Mouse (Mus musculus): ENCODE data around the gene Stx4a.

Stx4a gene

GRCm38 (mm10) chr7:127895442-127895841, 71.3 kb downstream of the Stx4a start, which contains the start of the genes Gm21974 and Vkorc1:
Gm21974 (minus strand) TSS chr7:127895454.
Vkorc1 (minus strand) TSS chr7:127895617.
- ChIA-PET CTCF (interaction anchor here (0.5 to 3.4 kb wide), 22 partner anchors 8 to 715 kb away, joined by 3 to 23 read pairs (median 5); partner anchors contain the start of genes Bckdk (in 2 of the 4), Zfp668 (in 2 of the 4), 9130023H24Rik (in 1 of the 4) and Armc5 (in 1 of the 4)), POLR2A (interaction anchor here (0.7 to 5.5 kb wide), 61 partner anchors 8 to 566 kb away, joined by 3 to 40 read pairs (median 4); partner anchors contain the start of genes Zfp646 (in 4 of the 4), Kat8 (in 3 of the 4), Zfp668 (in 3 of the 4) and Bckdk (in 2 of the 4))

- POLR2A ChIA-PET = interaction anchor here (0.7 to 5.5 kb wide), 61 partner anchors 8 to 566 kb away, joined by 3 to 40 read pairs (median 4); partner anchors contain the start of genes Zfp646 (in 4 of the 4), Kat8 (in 3 of the 4), Zfp668 (in 3 of the 4) and Bckdk (in 2 of the 4)
- CTCF ChIA-PET = interaction anchor here (0.6 to 3.4 kb wide), 20 partner anchors 8 to 715 kb away, joined by 3 to 23 read pairs (median 4); partner anchors contain the start of genes Bckdk (in 2 of the 4), Zfp668 (in 2 of the 4), 9130023H24Rik (in 1 of the 4) and Armc5 (in 1 of the 4)
Observed at GRCm38 (mm10) chr7:127895891-127896290, 71.8 kb downstream of the Stx4a start.

- CTCF ChIA-PET = interaction anchor here in 3 of 4 experiments (0.6 to 3.4 kb wide), 8 partner anchors 9 to 221 kb away, joined by 3 to 23 read pairs (median 5); partner anchors contain the start of genes Zfp646 (in 1 of the 3) and Zfp668 (in 1 of the 3)
- POLR2A ChIA-PET = interaction anchor here (0.6 to 5.5 kb wide), 31 partner anchors 8 to 119 kb away, joined by 3 to 40 read pairs (median 5); partner anchors contain the start of genes Zfp668 (in 3 of the 4), Bckdk (in 2 of the 4), Fus (in 2 of the 4) and Zfp646 (in 2 of the 4)
Observed at GRCm38 (mm10) chr7:127896384-127896783, 72.3 kb downstream of the Stx4a start.

- CTCF ChIA-PET = interaction anchor here in 3 of 4 experiments (0.6 to 3.4 kb wide), 3 partner anchors 14 to 24 kb away, joined by 3 to 23 read pairs (median 4); no protein-coding TSS in a partner anchor
- POLR2A ChIA-PET = interaction anchor here in 3 of 4 experiments (0.6 to 5.5 kb wide), 16 partner anchors 10 to 333 kb away, joined by 3 to 40 read pairs (median 4); partner anchors contain the start of genes Kat8 (in 3 of the 3), Zfp646 (in 2 of the 3), Zfp668 (in 2 of the 3) and Fus (in 1 of the 3)
Observed at GRCm38 (mm10) chr7:127897542-127897941, 73.4 kb downstream of the Stx4a start.

- CTCF ChIA-PET = no interaction called here
- POLR2A ChIA-PET = interaction anchor here in 3 of 4 experiments (0.6 to 5.5 kb wide), 20 partner anchors 8 to 121 kb away, joined by 3 to 40 read pairs (median 4); partner anchors contain the start of genes Kat8 (in 3 of the 3), Zfp646 (in 2 of the 3), Zfp668 (in 2 of the 3) and Fus (in 1 of the 3)
Observed at GRCm38 (mm10) chr7:127898179-127898956, 74.3 kb downstream of the Stx4a start.

All from embryonic stem cell, embryonic (primary cell).